Mouse (Mus musculus) bone marrow macrophage, adult 2 months (primary cell): ENCODE measurements at regions not wholly inside any gene's neighbourhood (a gene's known extent, or its start where the extent isn't known, plus 50 kb on each side); places are given as distances from the start of the nearest gene placed in this dataset.

Experiments used
- CTCF ChIP-seq: IDR thresholded peaks from 2 replicates; pipeline ENCODE4 v1.5.1; 2012; ENCODE audit warnings: low read depth, mild to moderate bottlenecking, low read length, moderate library complexity
- POLR2A ChIP-seq: IDR thresholded peaks from 2 replicates; pipeline ENCODE4 v1.6.1; 2012; ENCODE audit warnings: mild to moderate bottlenecking, low read depth, low read length, borderline replicate concordance

DNA sequence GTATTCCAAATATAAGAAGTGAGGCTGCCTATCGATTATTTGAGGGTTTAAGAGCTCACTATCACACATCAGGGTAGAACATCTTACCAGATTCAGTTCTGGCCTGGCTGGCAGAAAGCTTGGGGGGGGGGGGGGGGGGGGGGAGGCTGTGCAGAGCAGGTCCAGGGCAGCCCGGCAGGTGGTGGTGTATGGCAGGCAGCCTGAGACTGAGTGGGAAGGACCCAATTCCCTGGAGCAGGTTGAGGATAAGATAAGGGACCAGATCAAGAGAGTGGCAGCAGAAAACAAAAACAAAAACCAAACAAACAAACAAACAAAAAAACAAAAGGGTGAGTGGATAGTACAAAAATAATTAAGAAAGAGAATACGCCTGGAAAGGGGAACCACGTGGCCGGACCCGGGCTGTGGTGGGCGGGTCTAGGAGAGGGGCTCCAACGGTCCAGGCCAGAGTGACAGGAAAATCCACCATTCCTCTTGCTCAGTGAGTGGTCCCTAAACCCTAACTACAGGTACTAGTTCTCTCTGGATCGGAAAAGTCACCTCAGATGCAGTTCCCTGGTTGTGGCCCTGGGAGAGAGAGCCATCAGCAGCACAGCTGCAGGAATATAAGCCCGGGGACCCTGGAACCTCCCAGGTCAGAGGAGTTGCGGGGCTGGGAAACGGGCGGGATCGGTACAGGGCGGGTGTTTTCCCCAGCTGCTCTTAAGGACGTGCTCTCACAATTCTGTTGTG, 73.3 kb downstream of the Vmn2r112 start:
- TF ChIP-seq CTCF: no peak
- TF ChIP-seq POLR2A: no peak
